Mouse (Mus musculus) cortical plate, adult 2 months (tissue): ENCODE measurements around the gene Srgap1.

Experiments used
- CTCF ChIP-seq: fragments of 200-500 bp; IDR thresholded peaks from 2 replicates; pipeline ENCODE4 v1.5.1; 2011; ENCODE audit warnings: mild to moderate bottlenecking, control low read depth, low read length; ENCODE audit not compliant: insufficient read depth; ENCODE audit errors: extremely low read depth
- POLR2A ChIP-seq: fragments of 200-500 bp; IDR thresholded peaks from 2 replicates; pipeline ENCODE4 v1.6.1; 2011; ENCODE audit warnings: mild to moderate bottlenecking, low read length, control low read depth; ENCODE audit not compliant: insufficient read depth; ENCODE audit errors: extremely low read depth

- TF ChIP-seq CTCF (no peak), POLR2A (no peak)
Measured at GRCm38 (mm10) chr10:121742336-121742735, 304.8 kb downstream of the Srgap1 start.
